Mouse (Mus musculus): Measurements from ENCODE around the gene Grhpr. TPM values are rescaled to one million over a fixed set of nuclear protein-coding genes. Genes with fewer than 3 reads are reported as not detected.

The Grhpr gene
- 48.0 and 55.8 TPM in 2 replicates for polyA plus RNA-seq (2014; fragmentation: Nextera tagmentation; extraction: Ambion mirVana)

DNA sequence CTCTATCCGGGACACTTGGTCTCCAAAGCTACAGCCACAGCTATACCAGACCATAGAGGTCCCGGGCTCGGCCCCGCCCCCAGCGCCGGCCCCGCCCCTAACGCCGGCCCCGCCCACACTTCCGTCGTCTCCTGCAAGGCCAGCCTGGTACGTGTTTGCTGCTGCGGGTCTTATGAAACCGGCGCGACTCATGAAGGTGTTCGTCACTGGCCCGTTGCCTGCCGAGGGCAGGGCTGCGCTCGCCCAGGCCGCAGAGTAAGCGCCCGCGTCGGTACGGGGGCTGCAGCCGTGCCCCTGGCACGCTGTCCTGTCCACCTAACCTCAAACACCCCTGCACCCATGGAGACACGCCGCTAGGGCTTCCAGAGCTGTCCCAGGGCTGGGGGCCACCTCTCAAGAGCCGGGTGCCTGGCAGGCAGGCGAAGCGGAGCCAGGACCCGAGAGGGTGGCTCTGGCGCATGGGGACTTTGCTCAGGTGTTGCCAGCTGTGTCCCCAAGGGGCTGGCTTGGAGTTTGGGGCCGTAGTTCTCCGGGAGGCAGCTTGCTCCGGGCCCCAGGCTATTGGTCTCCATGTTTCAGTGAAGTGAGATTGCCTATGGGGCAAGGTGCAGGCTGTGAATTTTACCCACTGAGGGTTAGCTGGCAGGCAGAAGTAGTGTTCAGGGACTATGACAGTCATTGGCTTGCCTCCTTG lies at the start of gene Grhpr:
Gene Grhpr, plus strand, starts transcription at position 116 of the 694 bp plus-strand sequence.
- Histone ChIP-seq H3K4me3 (ENCODE audit: low read depth, low read length) (peak within 1 kb of the TSS; percentile 73), H3K36me3 (ENCODE audit: control insufficient read depth, insufficient read depth, low read length) (no peaks in the 10 kb centered on the region), H3K9ac (replicated peaks; ENCODE audit: low read depth, low read length) (peak within 1 kb of the TSS; percentile 84), H3K4me2 (replicated peaks; ENCODE audit: low read depth, low read length) (peak within 1 kb of the TSS; percentile 91), H3K9me3 (ENCODE audit: control insufficient read depth, low read depth, low read length) (no peaks in the 10 kb centered on the region), H3K4me1 (ENCODE audit: control insufficient read depth, insufficient read depth, low read length) (peaks cover 14% of the 10 kb centered on the region), H3K27ac (ENCODE audit: low read length) (peak within 1 kb of the TSS; percentile 67), H3K27me3 (ENCODE audit: control insufficient read depth, insufficient read depth, low read length) (no peaks in the 10 kb centered on the region)
- 1% methylated on average over 40 of the region's 40 CpGs for WGBS
- peak; percentile 94 for ATAC-seq (ENCODE audit: insufficient number of reproducible peaks, insufficient read depth, low FRiP score, low read depth)

DNA sequence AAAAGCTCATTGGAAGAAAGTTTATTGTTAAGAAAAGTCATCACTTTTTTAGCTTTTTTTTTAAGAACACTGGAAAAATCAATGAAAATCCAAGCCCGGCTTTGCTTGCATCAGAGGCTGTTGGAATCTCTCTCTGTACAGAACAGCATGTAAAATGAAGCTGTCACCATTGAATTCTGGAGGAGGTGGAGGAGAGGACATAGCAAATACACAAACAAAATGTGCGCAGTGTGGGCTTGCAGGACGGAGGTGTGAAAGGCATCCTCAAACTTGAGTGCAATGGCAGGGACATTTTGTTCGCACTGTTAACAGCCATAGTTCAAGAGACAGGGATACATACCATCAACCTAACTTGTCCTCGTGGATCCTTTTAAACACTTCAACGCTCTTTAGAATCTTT lies 49.5 kb upstream of the Grhpr start:
- H3K9me3 ChIP-seq (ENCODE audit: control insufficient read depth, low read depth, low read length), result no peaks in the 10 kb centered on the region
- H3K9ac ChIP-seq (replicated peaks; ENCODE audit: low read depth, low read length), result no peak overlapping the region
- no peak overlapping the region for H3K4me3 ChIP-seq (ENCODE audit: low read depth, low read length)
- no peaks in the 10 kb centered on the region for H3K27me3 ChIP-seq (ENCODE audit: control insufficient read depth, insufficient read depth, low read length)
- 85% methylated on average over 6 of the region's 6 CpGs for WGBS
- no peak for ATAC-seq (ENCODE audit: insufficient number of reproducible peaks, insufficient read depth, low FRiP score, low read depth)
- no peak overlapping the region for H3K27ac ChIP-seq (ENCODE audit: low read length)
- no peak overlapping the region for H3K4me2 ChIP-seq (replicated peaks; ENCODE audit: low read depth, low read length)
- no peaks in the 10 kb centered on the region for H3K4me1 ChIP-seq (ENCODE audit: control insufficient read depth, insufficient read depth, low read length)
- peaks cover 34% of the 10 kb centered on the region for H3K36me3 ChIP-seq (ENCODE audit: control insufficient read depth, insufficient read depth, low read length)

DNA sequence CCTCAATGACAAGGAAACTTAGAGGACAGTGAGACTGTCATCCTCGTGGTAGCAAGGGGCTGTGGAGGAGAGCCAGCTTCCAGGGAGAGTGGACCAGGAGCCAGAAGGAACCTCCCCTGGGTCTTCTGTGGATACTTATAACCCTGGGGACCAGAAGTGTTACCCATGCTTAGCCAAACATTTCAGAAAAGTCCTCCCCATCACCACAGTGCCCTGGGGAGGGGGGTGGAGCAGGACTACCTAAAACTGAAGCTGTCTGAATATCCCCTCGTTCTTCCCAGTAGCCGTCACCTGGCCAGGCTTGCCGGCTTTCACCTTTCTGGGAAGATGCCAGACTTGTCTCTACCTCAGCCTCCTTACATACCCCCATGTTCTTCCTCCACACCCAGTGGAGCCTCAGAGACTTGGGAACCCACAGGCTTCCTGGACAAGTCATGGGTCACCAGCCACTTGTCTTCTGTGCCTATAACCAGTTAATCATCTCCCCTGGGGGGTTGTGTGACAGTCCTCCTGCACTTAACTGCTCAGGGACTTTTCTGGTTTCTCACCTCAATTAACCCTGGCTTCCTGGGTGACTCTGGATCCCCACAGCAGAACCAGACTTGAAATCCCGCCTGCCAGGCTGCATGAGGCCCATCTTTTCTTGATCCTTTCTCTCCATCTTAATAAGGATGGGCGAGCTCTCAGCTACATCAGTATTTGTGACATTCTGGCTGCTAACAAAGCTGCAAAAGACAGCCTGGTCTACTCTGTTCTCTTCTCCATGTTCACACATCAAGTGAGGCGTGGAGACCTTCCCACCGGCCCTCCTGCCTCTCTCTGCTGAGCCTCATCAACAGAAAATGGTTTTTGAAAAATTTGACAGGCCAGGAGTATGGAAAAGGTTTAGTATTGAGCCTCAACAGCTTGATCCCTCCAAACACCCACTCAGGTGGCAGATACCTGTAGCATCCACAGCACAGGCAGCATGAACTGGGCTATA lies 42.5 kb upstream of the Grhpr start:
- 75% methylated on average over 8 of the region's 8 CpGs for WGBS
- Histone ChIP-seq H3K9ac (replicated peaks; ENCODE audit: low read depth, low read length) (no peak overlapping the region), H3K4me2 (replicated peaks; ENCODE audit: low read depth, low read length) (no peak overlapping the region), H3K4me1 (ENCODE audit: control insufficient read depth, insufficient read depth, low read length) (no peaks in the 10 kb centered on the region), H3K9me3 (ENCODE audit: control insufficient read depth, low read depth, low read length) (no peaks in the 10 kb centered on the region), H3K27me3 (ENCODE audit: control insufficient read depth, insufficient read depth, low read length) (no peaks in the 10 kb centered on the region), H3K27ac (ENCODE audit: low read length) (no peak overlapping the region), H3K36me3 (ENCODE audit: control insufficient read depth, insufficient read depth, low read length) (no peaks in the 10 kb centered on the region; the same call in 1 of the 2 replicates), H3K4me3 (ENCODE audit: low read depth, low read length) (no peak overlapping the region)
- ATAC-seq (ENCODE audit: insufficient number of reproducible peaks, insufficient read depth, low FRiP score, low read depth), result no peak

DNA sequence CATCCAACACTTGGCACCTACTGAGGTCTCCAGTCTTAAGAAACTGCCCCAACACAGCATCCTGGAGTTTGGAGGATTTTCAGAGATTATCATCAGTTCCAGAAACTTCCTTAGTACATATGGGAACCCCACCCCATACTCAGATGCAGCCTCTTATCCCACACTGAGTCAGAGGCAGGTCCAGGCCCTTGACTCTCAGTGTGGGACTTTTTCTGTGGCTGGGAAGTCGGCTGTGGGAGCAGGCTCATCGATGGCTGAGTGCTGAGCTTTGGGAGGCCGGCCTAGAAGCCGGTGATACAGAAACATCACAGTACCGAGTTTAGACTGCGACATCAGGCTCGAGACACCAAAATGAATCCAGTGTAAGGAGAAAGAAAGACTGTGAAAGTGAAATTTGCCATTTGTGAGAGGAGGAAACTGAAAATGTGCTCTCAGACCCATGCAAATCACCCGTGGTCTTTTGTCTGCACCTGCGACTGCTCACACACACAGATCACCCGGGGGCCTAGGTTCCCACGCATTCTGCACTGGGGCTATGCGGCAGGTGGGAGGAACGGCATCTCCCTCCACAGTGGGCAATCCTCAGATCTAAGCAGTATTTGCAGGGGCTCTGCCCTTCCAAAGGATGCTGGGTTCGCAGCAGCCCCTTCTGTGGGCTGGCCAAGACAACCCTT lies 41.5 kb upstream of the Grhpr start:
- Histone ChIP-seq H3K9me3 (ENCODE audit: control insufficient read depth, low read depth, low read length) (no peaks in the 10 kb centered on the region), H3K9ac (replicated peaks; ENCODE audit: low read depth, low read length) (no peak overlapping the region), H3K4me2 (replicated peaks; ENCODE audit: low read depth, low read length) (no peak overlapping the region), H3K36me3 (ENCODE audit: control insufficient read depth, insufficient read depth, low read length) (no peaks in the 10 kb centered on the region), H3K27me3 (ENCODE audit: control insufficient read depth, insufficient read depth, low read length) (no peaks in the 10 kb centered on the region), H3K4me1 (ENCODE audit: control insufficient read depth, insufficient read depth, low read length) (no peaks in the 10 kb centered on the region), H3K4me3 (ENCODE audit: low read depth, low read length) (no peak overlapping the region), H3K27ac (ENCODE audit: low read length) (no peak overlapping the region)
- no peak for ATAC-seq (ENCODE audit: insufficient number of reproducible peaks, insufficient read depth, low FRiP score, low read depth)
- 83% methylated on average over 14 of the region's 14 CpGs for WGBS

DNA sequence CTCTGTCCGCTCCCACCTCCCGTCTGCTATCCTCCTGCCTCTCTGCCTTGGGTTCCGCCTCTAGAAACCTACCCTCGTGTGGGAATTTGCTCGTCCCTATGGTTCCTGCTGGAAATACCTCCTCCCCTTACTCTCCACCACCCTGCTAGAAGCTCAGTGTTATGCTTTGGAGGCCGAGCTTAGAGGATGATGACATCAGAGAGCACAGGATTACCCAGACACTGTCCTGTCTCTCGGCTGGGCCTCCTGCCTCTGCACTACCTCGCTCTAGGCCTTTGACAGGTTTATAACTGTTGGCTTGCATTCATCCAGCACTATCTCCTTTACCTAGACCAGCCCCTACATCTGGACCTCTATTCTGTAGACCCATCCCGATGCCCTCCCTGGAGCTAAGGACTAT lies 40.9 kb upstream of the Grhpr start:
- Histone ChIP-seq H3K4me1 (ENCODE audit: control insufficient read depth, insufficient read depth, low read length) (no peaks in the 10 kb centered on the region), H3K9ac (replicated peaks; ENCODE audit: low read depth, low read length) (no peak overlapping the region), H3K4me2 (replicated peaks; ENCODE audit: low read depth, low read length) (no peak overlapping the region), H3K27ac (ENCODE audit: low read length) (no peak overlapping the region), H3K27me3 (ENCODE audit: control insufficient read depth, insufficient read depth, low read length) (no peaks in the 10 kb centered on the region), H3K36me3 (ENCODE audit: control insufficient read depth, insufficient read depth, low read length) (no peaks in the 10 kb centered on the region), H3K4me3 (ENCODE audit: low read depth, low read length) (no peak overlapping the region), H3K9me3 (ENCODE audit: control insufficient read depth, low read depth, low read length) (no peaks in the 10 kb centered on the region)
- 59% methylated on average over 9 of the region's 9 CpGs for WGBS
- ATAC-seq (ENCODE audit: insufficient number of reproducible peaks, insufficient read depth, low FRiP score, low read depth), result no peak

DNA sequence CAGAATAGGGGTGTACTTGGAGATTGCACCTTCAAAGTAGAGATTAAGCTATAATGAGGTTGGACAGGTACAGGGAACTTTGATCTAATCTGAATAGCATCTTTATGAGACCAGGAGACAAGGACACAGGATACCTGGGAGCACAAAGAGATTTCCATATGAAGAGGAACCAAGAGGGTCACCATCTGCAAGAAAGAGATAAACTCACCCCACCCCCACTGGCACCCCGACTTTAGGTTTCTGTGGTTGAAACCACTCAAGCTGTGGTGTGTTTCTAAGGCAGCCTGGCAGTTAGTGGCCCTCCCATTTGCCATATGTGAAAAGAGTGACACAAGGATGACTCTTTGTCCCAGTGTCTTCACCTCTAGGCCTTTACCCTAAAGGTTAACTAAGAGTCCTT lies 39.0 kb upstream of the Grhpr start:
- Histone ChIP-seq H3K27ac (ENCODE audit: low read length) (no peak overlapping the region), H3K36me3 (ENCODE audit: control insufficient read depth, insufficient read depth, low read length) (no peaks in the 10 kb centered on the region), H3K4me1 (ENCODE audit: control insufficient read depth, insufficient read depth, low read length) (no peaks in the 10 kb centered on the region), H3K9ac (replicated peaks; ENCODE audit: low read depth, low read length) (no peak overlapping the region), H3K9me3 (ENCODE audit: control insufficient read depth, low read depth, low read length) (no peaks in the 10 kb centered on the region), H3K4me3 (ENCODE audit: low read depth, low read length) (no peak overlapping the region), H3K27me3 (ENCODE audit: control insufficient read depth, insufficient read depth, low read length) (no peaks in the 10 kb centered on the region), H3K4me2 (replicated peaks; ENCODE audit: low read depth, low read length) (no peak overlapping the region)
- ATAC-seq (ENCODE audit: insufficient number of reproducible peaks, insufficient read depth, low FRiP score, low read depth), result no peak
- 87% methylated on average over 1 of the region's 1 CpGs for WGBS

DNA sequence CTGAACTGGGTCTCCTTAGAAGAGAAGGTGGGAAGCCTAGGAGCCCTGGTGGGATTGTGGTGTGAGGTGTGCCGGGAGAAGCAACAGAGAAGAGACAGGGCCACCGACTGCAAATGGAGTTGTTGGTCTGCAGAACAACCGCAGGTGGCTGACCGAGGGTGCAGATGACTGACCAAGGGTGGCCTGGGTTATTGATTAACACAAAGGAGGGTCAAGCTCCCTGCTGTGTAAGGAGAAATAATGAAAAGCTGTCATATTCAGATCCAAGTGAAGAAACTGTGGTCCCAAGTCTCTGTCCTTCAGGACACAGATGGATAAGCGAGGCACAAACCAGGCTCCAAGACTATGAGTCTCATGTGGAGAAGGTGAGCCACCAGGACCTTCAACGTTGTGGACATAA lies 37.7 kb upstream of the Grhpr start:
- Histone ChIP-seq H3K27me3 (ENCODE audit: control insufficient read depth, insufficient read depth, low read length) (no peaks in the 10 kb centered on the region), H3K9ac (replicated peaks; ENCODE audit: low read depth, low read length) (no peak overlapping the region), H3K4me2 (replicated peaks; ENCODE audit: low read depth, low read length) (no peak overlapping the region), H3K36me3 (ENCODE audit: control insufficient read depth, insufficient read depth, low read length) (no peaks in the 10 kb centered on the region), H3K27ac (ENCODE audit: low read length) (no peak overlapping the region), H3K4me1 (ENCODE audit: control insufficient read depth, insufficient read depth, low read length) (no peaks in the 10 kb centered on the region), H3K4me3 (ENCODE audit: low read depth, low read length) (no peak overlapping the region), H3K9me3 (ENCODE audit: control insufficient read depth, low read depth, low read length) (no peaks in the 10 kb centered on the region)
- ATAC-seq (ENCODE audit: insufficient number of reproducible peaks, insufficient read depth, low FRiP score, low read depth), result no peak
- 80% methylated on average over 6 of the region's 6 CpGs for WGBS

DNA sequence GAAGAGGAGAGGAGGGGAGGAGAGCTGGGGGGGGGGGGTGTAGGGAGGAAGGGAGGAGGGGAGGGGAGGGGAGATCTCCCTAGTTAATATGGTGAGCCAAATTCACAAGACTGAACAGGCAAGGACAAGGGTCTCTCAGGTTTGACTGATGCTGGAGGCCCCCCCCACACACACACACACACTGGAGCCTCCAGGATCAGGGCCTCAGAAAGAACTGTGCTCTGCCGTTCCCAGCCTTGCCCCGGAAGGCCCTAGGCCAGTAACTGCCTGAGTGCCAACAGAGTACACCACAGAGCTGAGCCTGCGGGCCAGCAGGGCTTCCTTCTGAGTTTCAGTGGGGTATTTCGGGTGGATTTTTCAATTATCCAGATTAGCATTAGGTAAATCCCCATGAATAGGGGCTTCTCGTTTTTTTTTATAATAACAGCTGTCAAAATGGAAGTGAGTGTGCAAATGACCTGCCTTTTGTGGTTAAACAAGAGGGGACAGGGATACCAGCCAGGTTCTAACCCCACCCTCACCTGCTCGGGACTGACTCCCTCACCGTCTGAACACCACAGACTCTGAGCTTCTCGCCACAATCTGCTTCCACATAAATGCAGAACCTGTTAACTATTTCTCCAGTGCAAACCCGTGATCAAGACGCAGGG lies 36.6 kb upstream of the Grhpr start:
- Histone ChIP-seq H3K4me2 (replicated peaks; ENCODE audit: low read depth, low read length) (no peak overlapping the region), H3K4me3 (ENCODE audit: low read depth, low read length) (no peak overlapping the region), H3K36me3 (ENCODE audit: control insufficient read depth, insufficient read depth, low read length) (no peaks in the 10 kb centered on the region), H3K9me3 (ENCODE audit: control insufficient read depth, low read depth, low read length) (no peaks in the 10 kb centered on the region), H3K27ac (ENCODE audit: low read length) (no peak overlapping the region), H3K9ac (replicated peaks; ENCODE audit: low read depth, low read length) (no peak overlapping the region), H3K4me1 (ENCODE audit: control insufficient read depth, insufficient read depth, low read length) (no peaks in the 10 kb centered on the region), H3K27me3 (ENCODE audit: control insufficient read depth, insufficient read depth, low read length) (no peaks in the 10 kb centered on the region)
- ATAC-seq (ENCODE audit: insufficient number of reproducible peaks, insufficient read depth, low FRiP score, low read depth), result no peak
- WGBS, result 81% methylated on average over 10 of the region's 10 CpGs

All from stomach, embryonic 14.5 days (tissue).